In the genomic region with DNA sequence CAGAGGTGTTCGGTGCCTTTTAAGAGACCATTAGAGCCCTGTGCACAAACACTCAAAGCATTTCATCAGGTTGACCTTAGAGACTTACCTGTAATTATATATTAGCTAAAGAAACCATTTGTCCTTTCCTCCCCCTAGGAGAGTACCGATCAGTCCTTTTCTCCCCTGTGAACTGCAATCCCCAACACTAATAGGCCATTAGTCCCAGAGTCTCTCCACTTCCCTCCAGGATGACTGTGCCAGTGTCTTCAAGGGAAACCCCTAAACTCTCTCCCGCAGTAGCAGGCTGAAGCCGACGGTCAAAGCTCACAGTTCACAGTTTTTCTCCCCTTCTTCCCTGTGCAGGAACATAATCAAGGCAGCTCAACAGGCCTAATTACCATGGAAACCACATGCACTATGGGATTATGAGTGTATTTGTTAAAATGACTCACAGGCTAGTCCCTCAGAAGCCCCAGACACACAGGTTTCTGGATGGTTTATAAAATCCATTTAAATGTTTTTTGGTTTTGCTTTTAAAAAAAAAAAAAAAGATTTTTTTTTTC, we compare ENCODE assay signal across 12 mouse cellular contexts. TPM values are rescaled to one million over a fixed set of nuclear protein-coding genes. Genes with fewer than 3 reads are reported as not detected.
DNase-seq lines count a peak whose midpoint lies in the region; ATAC-seq and TF ChIP-seq lines count a peak whose summit lies in the region.
"Had no signal": no experiment of that assay in that cellular context is flagged by ENCODE, and none has a peak within 500 bp of the region (broad histone marks: within the 10 kb centered on the region; RNA-seq: fewer than 3 reads in every experiment).

No protein-coding gene starts in this region.

- no peaks in the 10 kb centered on the region for H3K9me3 ChIP-seq in hindbrain, embryonic 13.5 days
- H3K9me3 ChIP-seq in hindbrain, embryonic 14.5 days (ENCODE audit: control insufficient read depth, low read length): no peaks in the 10 kb centered on the region
- no peaks in the 10 kb centered on the region for H3K9me3 ChIP-seq in midbrain, embryonic 10.5 days (replicated peaks)
- H3K9me3 ChIP-seq: heart, embryonic 15.5 days; limb, embryonic 15.5 days; megakaryocyte, embryonic 14.5 days had no signal

- H3K27ac ChIP-seq in hindbrain, embryonic 13.5 days: peak overlapping the region; percentile 49
- H3K27ac ChIP-seq in hindbrain, embryonic 14.5 days: no peak overlapping the region; the same call in 1 of the 2 replicates
- peak overlapping the region; percentile 75 for H3K27ac ChIP-seq in midbrain, embryonic 10.5 days (replicated peaks)
- H3K27ac ChIP-seq: heart, embryonic 15.5 days; limb, embryonic 15.5 days had no signal

- H3K79me2 ChIP-seq in C2C12 (ENCODE audit: control insufficient read depth, insufficient read depth): no peaks in the 10 kb centered on the region

- DNase-seq in hindbrain, embryonic 14.5 days (ENCODE audit: low spot score): no peak
- peak; percentile 43 for DNase-seq in fibroblast of lung, adult 2 months (ENCODE audit: low read depth)
- peak; percentile 37 for DNase-seq in midbrain, embryonic 10.5 days (ENCODE audit: low spot score)
- DNase-seq in thymus, postnatal 36 days: no peak
- DNase-seq in right cerebral cortex, postnatal 4 days: no peak
- DNase-seq in right cerebral cortex, postnatal 36 days (ENCODE audit: low spot score in 2 of 2): no peak
- DNase-seq: kidney, adult 8-10 months had no signal

- no peaks in the 10 kb centered on the region for H3K79me3 ChIP-seq in C2C12 (ENCODE audit: low read depth)

- ATAC-seq in hindbrain, embryonic 13.5 days (ENCODE audit: low FRiP score): no peak
- no peak for ATAC-seq in hindbrain, embryonic 14.5 days (ENCODE audit: low FRiP score)

- 49% methylated on average over 5 of the region's 5 CpGs for WGBS in hindbrain, embryonic 13.5 days
- 38% methylated on average over 5 of the region's 5 CpGs for WGBS in hindbrain, embryonic 14.5 days
- whole genome bisulfite sequencing in midbrain, embryonic 10.5 days: 45% methylated on average over 5 of the region's 5 CpGs

- H3K4me2 ChIP-seq in hindbrain, embryonic 13.5 days: no peak overlapping the region
- H3K4me2 ChIP-seq in hindbrain, embryonic 14.5 days (replicated peaks): no peak overlapping the region
- H3K4me2 ChIP-seq: heart, embryonic 15.5 days; limb, embryonic 15.5 days had no signal

- peaks cover 5% of the 10 kb centered on the region for H3K36me3 ChIP-seq in hindbrain, embryonic 13.5 days
- H3K36me3 ChIP-seq in hindbrain, embryonic 14.5 days (replicated peaks; ENCODE audit: control insufficient read depth, insufficient read depth): peaks cover 8% of the 10 kb centered on the region
- H3K36me3 ChIP-seq in C2C12 (ENCODE audit: control insufficient read depth, insufficient read depth): no peaks in the 10 kb centered on the region
- peaks cover 14% of the 10 kb centered on the region for H3K36me3 ChIP-seq in midbrain, embryonic 10.5 days
- H3K36me3 ChIP-seq: heart, embryonic 15.5 days; limb, embryonic 15.5 days had no signal

- no peaks in the 10 kb centered on the region for H3K27me3 ChIP-seq in hindbrain, embryonic 13.5 days
- H3K27me3 ChIP-seq in hindbrain, embryonic 14.5 days (ENCODE audit: control insufficient read depth, insufficient read depth, low read length): no peaks in the 10 kb centered on the region
- H3K27me3 ChIP-seq in C2C12 (ENCODE audit: control insufficient read depth, insufficient read depth, insufficient read length): no peaks in the 10 kb centered on the region
- H3K27me3 ChIP-seq in midbrain, embryonic 10.5 days (ENCODE audit: low read depth, poor library complexity, severe bottlenecking): no peaks in the 10 kb centered on the region
- H3K27me3 ChIP-seq: heart, embryonic 15.5 days; limb, embryonic 15.5 days had no signal

- H3K4me3 ChIP-seq in hindbrain, embryonic 13.5 days: no peak overlapping the region
- H3K4me3 ChIP-seq in hindbrain, embryonic 14.5 days (replicated peaks; ENCODE audit: low read length): no peak overlapping the region
- H3K4me3 ChIP-seq in C2C12 (ENCODE audit: insufficient read depth, poor library complexity, severe bottlenecking): no peak overlapping the region
- H3K4me3 ChIP-seq in midbrain, embryonic 10.5 days: no peak overlapping the region
- H3K4me3 ChIP-seq: heart, embryonic 15.5 days; limb, embryonic 15.5 days; megakaryocyte, embryonic 14.5 days had no signal

- TF ChIP-seq CTCF in C2C12 (IDR thresholded peaks at IDR 0.05; ENCODE audit: control insufficient read depth, insufficient read depth, insufficient read length): no peak

- H3K9ac ChIP-seq in hindbrain, embryonic 13.5 days: no peak overlapping the region
- no peak overlapping the region for H3K9ac ChIP-seq in hindbrain, embryonic 14.5 days
- H3K9ac ChIP-seq: heart, embryonic 15.5 days; limb, embryonic 15.5 days had no signal

- H3K4me1 ChIP-seq in hindbrain, embryonic 13.5 days (replicated peaks): peaks cover 69% of the 10 kb centered on the region
- peaks cover 38% of the 10 kb centered on the region for H3K4me1 ChIP-seq in hindbrain, embryonic 14.5 days (replicated peaks; ENCODE audit: control insufficient read depth, insufficient read depth, low read length)
- H3K4me1 ChIP-seq in midbrain, embryonic 10.5 days: peaks cover 61% of the 10 kb centered on the region

- peak overlapping the region; percentile 6 for H3ac ChIP-seq in C2C12 (ENCODE audit: control insufficient read depth, insufficient read length, low read depth)

TF ChIP-seq in C2C12, 6 proteins besides CTCF, POLR2A, EP300 and RAD21:
- no peak for TF ChIP-seq MYOD1 (IDR thresholded peaks at IDR 0.05; ENCODE audit: control insufficient read depth, insufficient read length, low read depth)
- no peak for TF ChIP-seq USF1 (IDR thresholded peaks at IDR 0.05; ENCODE audit: low read depth)
- TF ChIP-seq FOSL1 (IDR thresholded peaks at IDR 0.05; ENCODE audit: insufficient read depth, low read length, poor library complexity, severe bottlenecking): no peak
- TF ChIP-seq MYOG (IDR thresholded peaks at IDR 0.05; ENCODE audit: control insufficient read depth, extremely low read depth, insufficient read length): no peak
- no peak for TF ChIP-seq CEBPB (IDR thresholded peaks at IDR 0.05; ENCODE audit: low read depth)
- TF ChIP-seq MAX (IDR thresholded peaks at IDR 0.05): no peak
TF ChIP-seq in C2C12: peak in this region for 0.

RNA-seq across cellular contexts. Expression of a gene that starts 13.4 kb away (rescaled TPM):
- polyA plus RNA-seq in hindbrain, embryonic 13.5 days (2015; fragmentation: Nextera tagmentation; extraction: Ambion mirVana): 374 and 390 TPM in 2 replicates
- polyA plus RNA-seq in hindbrain, embryonic 14.5 days (2014; fragmentation: Nextera tagmentation; extraction: Ambion mirVana): 362 and 393 TPM in 2 replicates
- polyA plus RNA-seq in C2C12 (2012; fragmentation: generic; extraction: Trizol): 5.8 TPM
- 82.4 and 121 TPM in 2 replicates for polyA plus RNA-seq in midbrain, embryonic 10.5 days (2016; fragmentation: Nextera tagmentation; extraction: Ambion mirVana)

Comparison
In these comparisons a context has a peak if more than half of its experiments do, and no peak if none do; other contexts are left out.
1. DNase-seq: peak in fibroblast of lung, adult 2 months (single experiment) and midbrain, embryonic 10.5 days (single experiment); none in hindbrain, embryonic 14.5 days (single experiment), thymus, postnatal 36 days (0 of 2), right cerebral cortex, postnatal 4 days (single experiment) and right cerebral cortex, postnatal 36 days (0 of 2).
2. RNA of a gene that starts 13.4 kb away (polyA plus RNA-seq): 362 to 393 TPM in hindbrain, embryonic 14.5 days, 374 to 390 TPM in hindbrain, embryonic 13.5 days and 82.4 to 121 TPM in midbrain, embryonic 10.5 days; 5.8 TPM in C2C12 (single experiment); every median in the first group is over 10 times any median in the second.